Mouse (Mus musculus) neural tube, embryonic 14.5 days (tissue): Measurements from ENCODE around the gene Spint2. TPM values are rescaled to one million over a fixed set of nuclear protein-coding genes. Genes with fewer than 3 reads are reported as not detected.

Experiments used
- ATAC-seq: fragments of 200-750 bp; cut with Nextera tagmentation; 2 replicates; pipeline ENCODE4 v1.8.0; 2017; ENCODE audit warnings: low read depth, mild to moderate bottlenecking, moderate TSS enrichment, moderate library complexity
- H3K27ac ChIP-seq: fragments of 300-500 bp; sonication (generic); 2 replicates; pipeline ENCODE4 v1.5.1; 2014; ENCODE audit warnings: low read depth, mild to moderate bottlenecking, control low read depth, low read length, moderate library complexity, mixed read lengths
- H3K27me3 ChIP-seq: fragments of 300-500 bp; sonication (generic); 2 replicates; pipeline ENCODE4 v1.6.1; 2014; ENCODE audit warnings: low read length; ENCODE audit not compliant: control insufficient read depth, insufficient read depth
- H3K36me3 ChIP-seq: fragments of 300-500 bp; sonication (generic); 2 replicates; pipeline ENCODE4 v1.6.1; 2014; ENCODE audit warnings: low read length, mixed read lengths; ENCODE audit not compliant: control insufficient read depth, insufficient read depth
- H3K4me1 ChIP-seq: fragments of 300-500 bp; sonication (generic); 2 replicates; pipeline ENCODE4 v1.6.1; 2014; ENCODE audit warnings: low read length; ENCODE audit not compliant: control insufficient read depth, insufficient read depth
- H3K4me2 ChIP-seq: fragments of 300-500 bp; sonication (generic); 2 replicates; pipeline ENCODE4 v1.6.1; 2014; ENCODE audit warnings: mild to moderate bottlenecking, low read depth, low read length, control low read depth
- H3K4me3 ChIP-seq: fragments of 300-500 bp; sonication (generic); 2 replicates; pipeline ENCODE4 v1.5.1; 2014; ENCODE audit warnings: low read depth, low read length, control low read depth, mixed read lengths
- H3K9ac ChIP-seq: fragments of 300-500 bp; sonication (generic); replicated peaks from 2 replicates; pipeline ENCODE4 v1.6.1; 2014; ENCODE audit warnings: low read depth, mild to moderate bottlenecking, control low read depth, low read length, mixed read lengths
- H3K9me3 ChIP-seq: fragments of 300-500 bp; sonication (generic); 2 replicates; pipeline ENCODE4 v1.6.1; 2016; ENCODE audit warnings: low read length; ENCODE audit not compliant: control insufficient read depth
- WGBS: fragments of 180-500 bp; shearing (Covaris S2); extraction: QIAGEN DNeasy Blood & Tissue Kit; methylation state at CpG from one replicate; pipeline ENCODE4 v1.1.7; 2014; 5-methylcytosine and 5-hydroxymethylcytosine counted together
- polyA plus RNA-seq: library from polyadenylated mRNA; unstranded; fragments of >200 nt; fragmentation: Nextera tagmentation; extraction: Ambion mirVana; gene quantifications from 2 replicates; pipeline ENCODE4 v1.2.1, GENCODE M21; 2014

The Spint2 gene
- polyA plus RNA-seq, 1 experiment from 2014 or later: 62.4 TPM

DNA sequence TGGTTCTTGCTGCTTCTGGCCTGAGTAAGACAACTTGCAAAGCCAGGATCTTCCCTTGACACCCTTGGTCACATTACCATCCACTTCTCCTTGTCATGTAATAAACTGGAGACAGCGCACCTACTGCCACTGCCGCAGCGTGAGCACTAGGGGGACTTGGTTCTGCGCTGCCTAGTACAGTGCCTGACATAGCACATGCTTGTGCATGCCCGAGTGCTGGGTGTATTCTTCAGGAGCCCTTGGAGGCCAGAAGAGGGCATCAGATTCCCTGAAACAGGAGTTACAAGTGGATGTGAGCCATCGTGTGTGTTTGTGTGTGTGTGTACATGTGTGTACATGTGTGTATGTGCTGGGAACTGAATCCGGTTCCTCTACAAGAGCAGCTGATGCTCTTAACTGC lies 5.8 kb upstream of the Spint2 start:
- H3K4me3 ChIP-seq: no peak overlapping the region
- H3K27me3 ChIP-seq: 0 out of 2 replicates have a peak, but pooled peaks cover 4% of the 10 kb centered on the region
- H3K9me3 ChIP-seq: no peaks in the 10 kb centered on the region
- no peak overlapping the region for H3K9ac ChIP-seq
- H3K27ac ChIP-seq: no peak overlapping the region
- 83% methylated on average over 7 of the region's 7 CpGs for WGBS
- no peak overlapping the region for H3K4me2 ChIP-seq
- no peaks in the 10 kb centered on the region for H3K36me3 ChIP-seq
- ATAC-seq: no peak
- peaks cover 4% of the 10 kb centered on the region; the same call in 1 of the 2 replicates for H3K4me1 ChIP-seq

DNA sequence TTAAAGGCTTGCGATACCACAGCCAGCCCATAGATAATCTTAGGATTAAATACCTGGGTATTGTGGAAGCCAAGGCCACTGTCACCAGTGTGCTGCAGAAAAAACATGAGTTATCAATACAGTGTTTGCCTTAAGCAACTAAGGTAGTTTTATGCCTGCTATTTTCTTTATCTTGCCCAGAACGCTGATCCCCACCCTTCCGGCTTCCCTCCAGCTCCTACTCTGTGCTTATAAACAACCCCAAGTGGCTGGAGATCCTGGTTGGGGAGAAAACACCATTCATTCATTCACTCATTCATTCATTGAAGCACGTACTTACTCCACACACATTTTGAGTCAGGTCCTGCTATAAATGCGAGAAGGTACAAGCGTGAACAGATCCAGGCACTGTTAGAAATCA lies 2.8 kb upstream of the Spint2 start:
- Histone ChIP-seq H3K27ac (no peak overlapping the region), H3K9ac (no peak overlapping the region), H3K4me1 (peaks cover 11% of the 10 kb centered on the region; the same call in 1 of the 2 replicates), H3K4me2 (no peak overlapping the region), H3K27me3 (peaks cover 18% of the 10 kb centered on the region; the same call in 1 of the 2 replicates), H3K4me3 (no peak overlapping the region), H3K36me3 (no peaks in the 10 kb centered on the region), H3K9me3 (no peaks in the 10 kb centered on the region)
- no peak for ATAC-seq
- 97% methylated on average over 6 of the region's 6 CpGs for WGBS

DNA sequence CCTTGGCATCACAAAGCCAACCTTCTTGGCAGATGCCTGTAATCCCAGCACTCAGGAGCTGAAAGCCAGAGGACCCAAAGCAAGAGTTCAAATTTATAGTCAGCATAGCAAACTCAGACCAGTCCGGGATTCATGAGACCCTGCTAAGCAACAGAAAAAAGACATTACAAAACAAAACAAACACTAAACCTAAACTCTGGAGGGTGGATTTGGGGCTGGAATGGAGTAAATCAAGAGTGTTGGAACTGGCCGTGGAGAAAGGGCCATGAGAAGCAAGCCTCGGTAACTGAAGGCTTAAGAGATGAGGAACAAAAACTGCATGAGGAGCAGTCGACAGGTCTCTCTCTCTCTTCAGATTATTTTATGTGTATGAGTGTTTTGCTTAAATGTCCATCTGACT lies 2.2 kb upstream of the Spint2 start:
- H3K27me3 ChIP-seq: peaks cover 18% of the 10 kb centered on the region; the same call in 1 of the 2 replicates
- H3K36me3 ChIP-seq: no peaks in the 10 kb centered on the region
- no peaks in the 10 kb centered on the region for H3K9me3 ChIP-seq
- H3K4me2 ChIP-seq: no peak overlapping the region
- ATAC-seq: no peak
- WGBS: 84% methylated on average over 4 of the region's 4 CpGs
- peaks cover 11% of the 10 kb centered on the region; the same call in 1 of the 2 replicates for H3K4me1 ChIP-seq
- no peak overlapping the region for H3K27ac ChIP-seq
- H3K4me3 ChIP-seq: no peak overlapping the region
- H3K9ac ChIP-seq: no peak overlapping the region

GRCm38 (mm10) chr7:29282074-29282554 lies 402 bp upstream of the Spint2 start:
- peak; percentile 13; the same call in 1 of the 2 replicates for ATAC-seq

GRCm38 (mm10) chr7:29280801-29281200 lies 911 bp downstream of the Spint2 start:
- peak overlapping the region; percentile 92 for H3K4me2 ChIP-seq
- ATAC-seq: no peak
- peaks cover 18% of the 10 kb centered on the region; the same call in 1 of the 2 replicates for H3K27me3 ChIP-seq

More at GRCm38 (mm10) chr7:29282074-29282554, 402 bp upstream of the Spint2 start:
- Histone ChIP-seq H3K9ac (peak overlapping the region; percentile 54), H3K4me2 (peak overlapping the region; percentile 92), H3K36me3 (no peaks in the 10 kb centered on the region), H3K27ac (no peak overlapping the region), H3K27me3 (peaks cover 18% of the 10 kb centered on the region; the same call in 1 of the 2 replicates), H3K9me3 (no peaks in the 10 kb centered on the region), H3K4me1 (peaks cover 11% of the 10 kb centered on the region; the same call in 1 of the 2 replicates), H3K4me3 (peak overlapping the region; percentile 62)
- WGBS: 12% methylated on average over 21 of the region's 21 CpGs

DNA sequence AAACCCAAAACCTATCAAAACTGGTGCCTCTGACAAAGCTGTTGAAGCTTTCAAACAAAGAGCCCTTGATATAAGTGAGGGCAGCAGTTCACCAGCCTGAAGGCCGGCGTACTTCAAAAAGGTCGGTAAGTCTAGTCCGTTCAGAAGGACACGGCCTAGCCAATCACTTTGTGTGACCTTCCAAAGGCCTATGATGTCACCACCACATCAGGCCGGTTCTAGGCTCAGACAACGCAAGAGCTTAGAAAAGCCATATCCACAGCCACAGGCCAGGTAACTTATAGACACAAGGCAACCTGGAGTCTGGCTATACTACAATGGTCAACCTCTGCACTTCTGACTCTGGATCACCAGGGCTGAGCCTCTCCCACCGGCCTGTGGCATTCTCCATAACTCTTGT lies 1.8 kb downstream of the Spint2 start:
- no peak for ATAC-seq
- Histone ChIP-seq H3K9ac (no peak overlapping the region), H3K9me3 (no peaks in the 10 kb centered on the region), H3K4me2 (no peak overlapping the region), H3K27me3 (peaks cover 18% of the 10 kb centered on the region; the same call in 1 of the 2 replicates), H3K4me3 (no peak overlapping the region), H3K4me1 (peaks cover 11% of the 10 kb centered on the region; the same call in 1 of the 2 replicates), H3K27ac (no peak overlapping the region), H3K36me3 (no peaks in the 10 kb centered on the region)
- WGBS: 88% methylated on average over 8 of the region's 8 CpGs

More at GRCm38 (mm10) chr7:29280801-29281200, 911 bp downstream of the Spint2 start:
- Histone ChIP-seq H3K27ac (no peak overlapping the region), H3K4me1 (peaks cover 11% of the 10 kb centered on the region; the same call in 1 of the 2 replicates), H3K4me3 (peak overlapping the region; percentile 62), H3K9me3 (no peaks in the 10 kb centered on the region), H3K9ac (peak overlapping the region; percentile 54), H3K36me3 (no peaks in the 10 kb centered on the region)
- 8% methylated on average over 13 of the region's 13 CpGs for WGBS

GRCm38 (mm10) chr7:29279261-29279660 lies 2.5 kb downstream of the Spint2 start:
- Histone ChIP-seq H3K36me3 (no peaks in the 10 kb centered on the region), H3K27ac (no peak overlapping the region), H3K27me3 (peaks cover 18% of the 10 kb centered on the region; the same call in 1 of the 2 replicates), H3K4me1 (peaks cover 11% of the 10 kb centered on the region; the same call in 1 of the 2 replicates), H3K9me3 (no peaks in the 10 kb centered on the region), H3K4me3 (no peak overlapping the region), H3K4me2 (no peak overlapping the region), H3K9ac (no peak overlapping the region)
- ATAC-seq: no peak

GRCm38 (mm10) chr7:29277510-29277909 lies 4.2 kb downstream of the Spint2 start:
- Histone ChIP-seq H3K4me2 (no peak overlapping the region), H3K9ac (no peak overlapping the region), H3K27me3 (peaks cover 15% of the 10 kb centered on the region; the same call in 1 of the 2 replicates), H3K27ac (no peak overlapping the region), H3K4me3 (no peak overlapping the region), H3K4me1 (peaks cover 11% of the 10 kb centered on the region; the same call in 1 of the 2 replicates), H3K9me3 (no peaks in the 10 kb centered on the region), H3K36me3 (no peaks in the 10 kb centered on the region)
- no peak for ATAC-seq
- 90% methylated on average over 4 of the region's 4 CpGs for WGBS

- 76% methylated on average over 5 of the region's 5 CpGs for whole genome bisulfite sequencing
- no peaks in the 10 kb centered on the region for H3K9me3 ChIP-seq
Measured at GRCm38 (mm10) chr7:29276715-29277114, 5.0 kb downstream of the Spint2 start.

More at GRCm38 (mm10) chr7:29276715-29277114, 5.0 kb downstream of the Spint2 start:
- no peak for ATAC-seq
- H3K4me2 ChIP-seq: no peak overlapping the region
- H3K4me3 ChIP-seq: no peak overlapping the region
- peaks cover 7% of the 10 kb centered on the region; the same call in 1 of the 2 replicates for H3K27me3 ChIP-seq
- H3K4me1 ChIP-seq: peaks cover 8% of the 10 kb centered on the region; the same call in 1 of the 2 replicates
- no peak overlapping the region for H3K9ac ChIP-seq
- H3K36me3 ChIP-seq: no peaks in the 10 kb centered on the region
- H3K27ac ChIP-seq: no peak overlapping the region
